Mouse (Mus musculus): ENCODE measurements around the gene Slc37a3. TPM values are rescaled to one million over a fixed set of nuclear protein-coding genes. Genes with fewer than 3 reads are reported as not detected.
A peak's percentile ranks its signal among the peaks of the same experiment; 100 is the strongest.

Slc37a3 gene
- polyA plus RNA-seq, 1 experiment from 2014 or later = 54.7 TPM

DNA sequence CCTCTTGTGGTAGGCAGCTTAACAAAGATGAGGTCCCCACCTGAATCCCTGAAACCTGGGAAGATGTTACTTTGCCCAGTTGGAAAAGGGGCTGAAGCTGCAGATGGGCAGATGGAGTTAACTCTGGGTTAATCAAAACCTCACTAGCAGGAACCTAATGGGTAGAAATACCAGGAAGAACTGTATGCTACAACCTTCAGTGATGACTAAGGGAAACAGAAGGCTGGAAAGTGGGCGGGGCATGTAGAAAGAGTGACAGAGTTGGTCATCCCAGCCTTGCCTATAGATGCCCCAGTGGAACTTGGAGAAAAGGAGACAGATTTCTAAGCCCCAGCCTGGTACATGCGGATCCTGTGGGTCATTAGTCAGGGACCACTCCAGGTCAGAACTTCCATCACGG lies 76.0 kb downstream of the Slc37a3 start:
- no peaks in the 10 kb centered on the region for H3K27me3 ChIP-seq (ENCODE audit: control insufficient read depth, insufficient read depth, low read length)
- H3K4me3 ChIP-seq (ENCODE audit: low read depth, low read length) = no peak overlapping the region
- H3K4me2 ChIP-seq (replicated peaks; ENCODE audit: low read depth, low read length) = no peak overlapping the region
- no peak overlapping the region for H3K9ac ChIP-seq (replicated peaks; ENCODE audit: low read depth, low read length)
- no peak overlapping the region for H3K27ac ChIP-seq (ENCODE audit: low read length)
- WGBS = 80% methylated on average over 3 of the region's 3 CpGs
- no peaks in the 10 kb centered on the region for H3K9me3 ChIP-seq (ENCODE audit: control insufficient read depth, low read depth, low read length)
- H3K36me3 ChIP-seq (ENCODE audit: control insufficient read depth, insufficient read depth, low read length) = no peaks in the 10 kb centered on the region
- ATAC-seq (ENCODE audit: insufficient number of reproducible peaks, insufficient read depth, low FRiP score, low read depth) = no peak
- no peaks in the 10 kb centered on the region for H3K4me1 ChIP-seq (ENCODE audit: control insufficient read depth, insufficient read depth, low read length)

DNA sequence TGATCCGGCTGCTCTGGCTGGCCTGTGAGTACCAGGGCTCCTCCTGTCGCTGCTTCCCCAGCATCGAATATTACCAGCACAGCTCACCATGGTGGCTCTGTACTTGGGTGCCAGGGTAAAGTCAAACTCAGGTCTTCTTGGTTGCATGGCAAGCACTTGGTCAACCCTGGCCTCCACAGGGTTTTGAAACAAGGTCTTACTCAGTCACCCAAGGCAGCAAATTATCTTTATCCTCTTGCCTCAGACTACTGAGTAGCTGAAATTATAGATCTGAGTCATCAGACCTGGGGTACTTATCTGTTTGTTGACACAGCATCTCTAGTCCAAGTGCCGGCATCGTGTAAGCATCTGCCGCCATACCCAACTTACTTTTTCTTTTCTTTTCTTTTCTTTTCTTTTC lies 80.4 kb downstream of the Slc37a3 start:
- no peak for ATAC-seq (ENCODE audit: insufficient number of reproducible peaks, insufficient read depth, low FRiP score, low read depth)
- 0 out of 2 replicates have a peak, but pooled peaks cover 7% of the 10 kb centered on the region for H3K4me1 ChIP-seq (ENCODE audit: control insufficient read depth, insufficient read depth, low read length)
- no peaks in the 10 kb centered on the region for H3K36me3 ChIP-seq (ENCODE audit: control insufficient read depth, insufficient read depth, low read length)
- H3K27me3 ChIP-seq (ENCODE audit: control insufficient read depth, insufficient read depth, low read length) = no peaks in the 10 kb centered on the region
- no peaks in the 10 kb centered on the region for H3K9me3 ChIP-seq (ENCODE audit: control insufficient read depth, low read depth, low read length)
- no peak overlapping the region for H3K27ac ChIP-seq (ENCODE audit: low read length)
- 93% methylated on average over 6 of the region's 6 CpGs for WGBS
- no peak overlapping the region for H3K9ac ChIP-seq (replicated peaks; ENCODE audit: low read depth, low read length)
- H3K4me3 ChIP-seq (ENCODE audit: low read depth, low read length) = no peak overlapping the region
- H3K4me2 ChIP-seq (replicated peaks; ENCODE audit: low read depth, low read length) = no peak overlapping the region

DNA sequence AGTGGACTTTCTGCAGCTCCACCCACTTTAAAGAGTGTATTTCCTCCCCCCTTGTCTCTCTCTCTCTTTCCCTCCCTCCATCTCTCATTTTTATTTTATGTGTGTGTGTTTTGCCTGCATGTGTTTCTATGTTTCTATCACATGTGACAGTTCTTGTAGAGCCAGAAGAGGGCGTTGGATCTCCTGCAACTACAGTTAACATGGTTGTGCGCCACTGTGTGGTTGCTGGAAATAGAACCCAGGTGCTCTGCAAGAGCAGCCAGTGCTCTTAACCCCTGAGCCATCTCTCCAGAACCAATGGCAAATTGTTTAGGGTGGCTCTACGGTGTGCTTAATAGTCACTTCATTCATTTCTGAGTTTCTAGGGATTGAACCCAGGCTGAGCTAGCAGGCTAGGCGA lies 81.0 kb downstream of the Slc37a3 start:
- Histone ChIP-seq H3K27me3 (ENCODE audit: control insufficient read depth, insufficient read depth, low read length) (no peaks in the 10 kb centered on the region), H3K9me3 (ENCODE audit: control insufficient read depth, low read depth, low read length) (no peaks in the 10 kb centered on the region), H3K4me3 (ENCODE audit: low read depth, low read length) (no peak overlapping the region), H3K9ac (replicated peaks; ENCODE audit: low read depth, low read length) (no peak overlapping the region), H3K4me1 (ENCODE audit: control insufficient read depth, insufficient read depth, low read length) (0 out of 2 replicates have a peak, but pooled peaks cover 7% of the 10 kb centered on the region), H3K4me2 (replicated peaks; ENCODE audit: low read depth, low read length) (no peak overlapping the region; the same call in 1 of the 2 replicates), H3K36me3 (ENCODE audit: control insufficient read depth, insufficient read depth, low read length) (no peaks in the 10 kb centered on the region), H3K27ac (ENCODE audit: low read length) (no peak overlapping the region)
- 69% methylated on average over 4 of the region's 4 CpGs for WGBS
- ATAC-seq (ENCODE audit: insufficient number of reproducible peaks, insufficient read depth, low FRiP score, low read depth) = no peak

DNA sequence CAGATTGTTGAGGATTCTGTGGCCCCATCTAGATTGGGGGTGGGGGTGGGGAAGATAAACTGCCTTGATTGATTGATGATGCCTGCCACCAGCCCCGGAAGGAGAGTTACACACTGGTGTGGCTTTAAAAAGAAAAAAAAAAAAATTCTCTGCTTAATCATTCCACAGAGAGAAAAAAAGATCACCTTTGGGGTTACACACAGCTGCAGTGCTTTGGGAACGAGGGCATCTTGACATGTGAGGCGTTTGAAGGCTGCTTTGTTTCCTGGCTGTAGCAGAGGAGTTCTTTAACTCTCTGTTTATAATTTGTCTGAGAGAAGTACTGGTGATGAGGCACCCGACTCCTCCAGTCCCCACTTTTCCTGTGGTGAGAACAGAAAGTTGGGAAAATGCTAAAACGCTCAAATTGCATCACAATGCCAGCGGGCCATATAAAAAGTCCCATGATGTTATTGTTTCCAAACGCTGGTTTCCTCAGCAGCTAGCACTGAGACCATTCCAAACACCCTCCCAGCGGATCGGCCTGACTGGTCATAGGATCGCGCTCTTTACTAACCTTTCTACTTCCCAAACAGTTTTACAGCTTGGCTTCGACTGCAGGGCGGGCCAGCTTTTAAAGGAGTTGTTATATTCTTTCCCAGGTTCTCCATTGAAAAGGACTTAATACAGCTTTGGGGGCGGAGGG lies 81.6 kb downstream of the Slc37a3 start:
- H3K4me1 ChIP-seq (ENCODE audit: control insufficient read depth, insufficient read depth, low read length) = 0 out of 2 replicates have a peak, but pooled peaks cover 7% of the 10 kb centered on the region
- H3K9me3 ChIP-seq (ENCODE audit: control insufficient read depth, low read depth, low read length) = no peaks in the 10 kb centered on the region
- 0 out of 2 replicates have a peak overlapping the region, but pooled peaks have one; percentile 3 for H3K27ac ChIP-seq (ENCODE audit: low read length)
- no peak overlapping the region for H3K4me3 ChIP-seq (ENCODE audit: low read depth, low read length)
- H3K4me2 ChIP-seq (replicated peaks; ENCODE audit: low read depth, low read length) = peak overlapping the region; percentile 23; the same call in 1 of the 2 replicates
- no peaks in the 10 kb centered on the region for H3K36me3 ChIP-seq (ENCODE audit: control insufficient read depth, insufficient read depth, low read length)
- no peak for ATAC-seq (ENCODE audit: insufficient number of reproducible peaks, insufficient read depth, low FRiP score, low read depth)
- no peak overlapping the region for H3K9ac ChIP-seq (replicated peaks; ENCODE audit: low read depth, low read length)
- no peaks in the 10 kb centered on the region for H3K27me3 ChIP-seq (ENCODE audit: control insufficient read depth, insufficient read depth, low read length)
- 16% methylated on average over 14 of the region's 14 CpGs for WGBS

DNA sequence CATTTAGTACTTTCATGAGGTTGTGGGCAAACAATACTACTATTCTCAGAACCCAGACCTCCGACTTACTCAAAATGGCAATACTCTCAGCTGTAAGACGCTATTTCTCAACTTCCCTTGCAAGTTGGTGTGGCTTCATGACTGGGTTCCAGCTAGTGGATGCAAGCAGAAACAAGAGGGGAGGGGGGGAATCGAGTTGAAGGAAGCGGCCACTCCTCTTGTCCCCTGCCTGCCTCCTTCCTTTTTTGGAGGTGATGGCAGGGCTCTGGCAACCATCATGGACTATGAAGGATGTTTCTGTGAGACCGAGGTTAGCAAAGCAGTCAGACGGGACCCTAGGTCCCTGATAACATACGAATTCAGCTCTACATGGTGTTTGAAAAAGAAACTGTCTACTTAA lies 87.8 kb downstream of the Slc37a3 start:
- no peaks in the 10 kb centered on the region for H3K36me3 ChIP-seq (ENCODE audit: control insufficient read depth, insufficient read depth, low read length)
- H3K4me2 ChIP-seq (replicated peaks; ENCODE audit: low read depth, low read length) = no peak overlapping the region
- no peak overlapping the region for H3K9ac ChIP-seq (replicated peaks; ENCODE audit: low read depth, low read length)
- peaks cover 6% of the 10 kb centered on the region; the same call in 1 of the 2 replicates for H3K4me1 ChIP-seq (ENCODE audit: control insufficient read depth, insufficient read depth, low read length)
- H3K9me3 ChIP-seq (ENCODE audit: control insufficient read depth, low read depth, low read length) = no peaks in the 10 kb centered on the region
- H3K27me3 ChIP-seq (ENCODE audit: control insufficient read depth, insufficient read depth, low read length) = no peaks in the 10 kb centered on the region
- H3K27ac ChIP-seq (ENCODE audit: low read length) = no peak overlapping the region
- no peak for ATAC-seq (ENCODE audit: insufficient number of reproducible peaks, insufficient read depth, low FRiP score, low read depth)
- 44% methylated on average over 7 of the region's 7 CpGs for WGBS
- H3K4me3 ChIP-seq (ENCODE audit: low read depth, low read length) = no peak overlapping the region

DNA sequence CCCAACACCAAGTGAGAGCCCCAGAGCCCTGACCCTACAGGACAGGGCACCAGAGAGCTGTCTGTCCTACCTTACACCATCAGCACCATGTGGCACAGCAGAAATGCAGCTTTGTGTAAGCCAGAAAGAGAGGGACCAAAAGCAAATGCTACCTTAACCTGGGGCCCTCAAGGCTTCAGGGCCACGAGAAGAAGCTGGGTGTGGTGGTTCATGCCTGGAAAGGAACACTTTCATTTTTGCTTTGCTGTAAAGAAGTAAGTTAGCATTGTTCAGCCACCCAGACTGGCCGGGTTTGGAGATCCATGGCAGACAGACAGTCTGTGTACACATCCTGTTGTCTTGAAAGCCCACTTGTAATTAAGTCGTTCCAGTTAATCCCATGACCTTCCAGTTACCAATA lies 89.7 kb downstream of the Slc37a3 start:
- H3K9ac ChIP-seq (replicated peaks; ENCODE audit: low read depth, low read length) = no peak overlapping the region
- H3K4me3 ChIP-seq (ENCODE audit: low read depth, low read length) = no peak overlapping the region
- ATAC-seq (ENCODE audit: insufficient number of reproducible peaks, insufficient read depth, low FRiP score, low read depth) = no peak
- peaks cover 6% of the 10 kb centered on the region; the same call in 1 of the 2 replicates for H3K4me1 ChIP-seq (ENCODE audit: control insufficient read depth, insufficient read depth, low read length)
- WGBS = 73% methylated on average over 3 of the region's 3 CpGs
- H3K36me3 ChIP-seq (ENCODE audit: control insufficient read depth, insufficient read depth, low read length) = no peaks in the 10 kb centered on the region
- H3K4me2 ChIP-seq (replicated peaks; ENCODE audit: low read depth, low read length) = no peak overlapping the region
- no peaks in the 10 kb centered on the region for H3K27me3 ChIP-seq (ENCODE audit: control insufficient read depth, insufficient read depth, low read length)
- H3K27ac ChIP-seq (ENCODE audit: low read length) = no peak overlapping the region
- no peaks in the 10 kb centered on the region for H3K9me3 ChIP-seq (ENCODE audit: control insufficient read depth, low read depth, low read length)

DNA sequence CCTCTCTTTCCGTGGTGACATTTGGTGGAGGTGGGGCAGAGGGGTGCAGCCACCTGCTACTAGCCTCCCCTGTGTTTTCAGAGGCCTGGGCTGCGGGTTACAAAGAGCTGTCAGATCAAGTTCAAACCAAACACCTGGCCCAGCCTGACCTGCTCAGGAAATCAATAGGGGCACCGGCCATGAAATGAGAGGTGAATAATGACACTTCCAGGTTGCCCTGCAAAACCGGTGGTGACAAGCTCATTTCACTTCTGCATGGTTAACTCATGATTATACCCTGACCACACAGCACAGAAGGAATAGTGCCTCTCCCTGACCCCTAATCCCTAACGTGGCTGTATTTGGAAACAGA lies 90.8 kb downstream of the Slc37a3 start:
- H3K4me2 ChIP-seq (replicated peaks; ENCODE audit: low read depth, low read length) = no peak overlapping the region
- H3K9ac ChIP-seq (replicated peaks; ENCODE audit: low read depth, low read length) = no peak overlapping the region
- peak overlapping the region; percentile 44; the same call in 1 of the 2 replicates for H3K27ac ChIP-seq (ENCODE audit: low read length)
- peaks cover 6% of the 10 kb centered on the region; the same call in 1 of the 2 replicates for H3K4me1 ChIP-seq (ENCODE audit: control insufficient read depth, insufficient read depth, low read length)
- WGBS = 11% methylated on average over 5 of the region's 5 CpGs
- no peaks in the 10 kb centered on the region for H3K9me3 ChIP-seq (ENCODE audit: control insufficient read depth, low read depth, low read length)
- peak; percentile 70 for ATAC-seq (ENCODE audit: insufficient number of reproducible peaks, insufficient read depth, low FRiP score, low read depth)
- no peaks in the 10 kb centered on the region for H3K27me3 ChIP-seq (ENCODE audit: control insufficient read depth, insufficient read depth, low read length)
- H3K4me3 ChIP-seq (ENCODE audit: low read depth, low read length) = no peak overlapping the region
- no peaks in the 10 kb centered on the region for H3K36me3 ChIP-seq (ENCODE audit: control insufficient read depth, insufficient read depth, low read length)

DNA sequence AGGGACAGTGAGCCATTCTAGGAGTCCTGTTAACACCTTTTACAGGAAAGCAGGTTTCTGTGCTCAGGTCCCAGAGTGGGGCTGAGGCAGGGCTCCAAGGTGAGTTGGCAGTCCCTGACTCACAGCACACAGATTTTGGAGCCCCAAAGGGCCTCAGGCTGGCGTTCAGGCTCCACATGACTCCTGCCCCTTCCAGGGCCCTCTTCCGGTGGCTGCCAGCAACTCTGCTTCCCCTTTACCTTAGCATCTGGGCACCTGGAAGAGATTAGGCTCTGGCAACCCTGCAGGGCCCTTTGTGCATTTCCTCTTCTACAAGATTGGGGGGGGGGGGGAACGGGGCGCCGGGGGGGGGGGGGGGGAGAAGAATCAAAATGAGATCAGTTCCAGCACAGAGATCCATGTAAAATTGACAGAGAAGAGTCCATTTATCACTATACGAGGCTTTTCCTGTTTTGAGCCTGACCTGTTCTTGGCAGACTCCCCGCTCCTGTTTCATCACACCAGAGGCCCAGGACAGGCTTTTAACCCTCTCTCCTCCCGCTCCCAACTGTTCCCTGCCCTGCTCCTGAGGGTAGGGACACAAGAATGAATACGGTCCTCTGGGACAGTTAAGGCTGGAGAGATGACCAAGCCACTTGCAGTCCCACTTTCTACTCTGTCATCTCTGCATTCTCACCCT lies 91.3 kb downstream of the Slc37a3 start:
- 0 out of 2 replicates have a peak, but pooled peaks have one; percentile 38 for ATAC-seq (ENCODE audit: insufficient number of reproducible peaks, insufficient read depth, low FRiP score, low read depth)
- H3K4me2 ChIP-seq (replicated peaks; ENCODE audit: low read depth, low read length) = no peak overlapping the region
- H3K9me3 ChIP-seq (ENCODE audit: control insufficient read depth, low read depth, low read length) = no peaks in the 10 kb centered on the region
- peak overlapping the region; percentile 44; the same call in 1 of the 2 replicates for H3K27ac ChIP-seq (ENCODE audit: low read length)
- H3K4me3 ChIP-seq (ENCODE audit: low read depth, low read length) = no peak overlapping the region
- 8% methylated on average over 6 of the region's 9 CpGs for WGBS
- no peaks in the 10 kb centered on the region for H3K27me3 ChIP-seq (ENCODE audit: control insufficient read depth, insufficient read depth, low read length)
- peaks cover 6% of the 10 kb centered on the region; the same call in 1 of the 2 replicates for H3K4me1 ChIP-seq (ENCODE audit: control insufficient read depth, insufficient read depth, low read length)
- no peak overlapping the region for H3K9ac ChIP-seq (replicated peaks; ENCODE audit: low read depth, low read length)
- no peaks in the 10 kb centered on the region for H3K36me3 ChIP-seq (ENCODE audit: control insufficient read depth, insufficient read depth, low read length)
